Mouse (Mus musculus) G1E (cell line): ENCODE data around the gene Rnf181.

ENCODE experiments used
- CTCF ChIP-seq: IDR thresholded peaks from 2 replicates; pipeline ENCODE4 v1.5.1; 2012; ENCODE audit warnings: low read depth, low read length, inconsistent platforms, mixed read lengths
- GATA1 ChIP-seq: IDR thresholded peaks from 2 replicates; pipeline ENCODE4 v1.6.1; 2012; ENCODE audit warnings: borderline replicate concordance, low read length, inconsistent platforms, mixed read lengths

DNA sequence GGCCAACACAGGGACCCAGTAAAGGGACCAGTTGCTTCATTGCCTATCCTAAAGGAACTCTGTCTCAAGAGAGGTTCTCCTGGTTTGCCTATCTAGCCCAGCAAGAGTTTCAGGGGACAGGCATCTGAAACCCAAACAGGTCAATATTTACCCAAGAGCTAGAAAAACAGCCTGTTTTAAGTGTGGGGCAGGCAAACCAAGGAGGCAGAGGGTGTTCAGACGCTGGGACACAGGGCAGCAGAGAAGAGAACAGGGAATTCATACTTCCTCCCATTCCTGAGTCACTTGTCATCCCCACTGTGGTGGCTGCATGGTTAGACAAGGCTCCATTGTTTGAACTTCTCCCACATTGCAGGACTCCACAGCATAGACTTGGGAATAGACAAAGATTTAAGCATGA lies 4.8 kb upstream of the Rnf181 start:
- TF ChIP-seq GATA1, result no peak
- TF ChIP-seq CTCF, result no peak
